Mouse (Mus musculus) heart, embryonic 16.5 days (tissue): ENCODE results near the gene Cep41. TPM values are rescaled to one million over a fixed set of nuclear protein-coding genes. Genes with fewer than 3 reads are reported as not detected.

Source experiments
- ATAC-seq: fragments of 200-750 bp; cut with Nextera tagmentation; replicated peaks from 2 replicates; pipeline ENCODE4 v1.8.0; 2017; ENCODE audit warnings: moderate number of reproducible peaks; ENCODE audit not compliant: insufficient read depth, low FRiP score; ENCODE audit errors: extremely low read depth
- H3K27ac ChIP-seq: fragments of 300-500 bp; sonication (generic); 2 replicates; pipeline ENCODE4 v1.5.1; 2014; ENCODE audit warnings: mild to moderate bottlenecking, low read length, control low read depth, moderate library complexity
- H3K27me3 ChIP-seq: fragments of 300-500 bp; sonication (generic); 2 replicates; pipeline ENCODE4 v1.6.1; 2014; ENCODE audit warnings: low read length, mixed read lengths; ENCODE audit not compliant: control insufficient read depth, insufficient read depth
- H3K36me3 ChIP-seq: fragments of 300-500 bp; sonication (generic); 2 replicates; pipeline ENCODE4 v1.6.1; 2014; ENCODE audit not compliant: control insufficient read depth, insufficient read depth
- H3K4me1 ChIP-seq: fragments of 300-500 bp; sonication (generic); 2 replicates; pipeline ENCODE4 v1.6.1; 2014; ENCODE audit warnings: low read length, mixed read lengths; ENCODE audit not compliant: control insufficient read depth, insufficient read depth
- H3K4me2 ChIP-seq: fragments of 300-500 bp; sonication (generic); 2 replicates; pipeline ENCODE4 v1.6.1; 2014; ENCODE audit warnings: low read depth, mild to moderate bottlenecking, control low read depth, low read length
- H3K4me3 ChIP-seq: fragments of 300-500 bp; sonication (generic); 2 replicates; pipeline ENCODE4 v1.5.1; 2014; ENCODE audit warnings: mild to moderate bottlenecking, control low read depth, low read length
- H3K9ac ChIP-seq: fragments of 300-500 bp; sonication (generic); 2 replicates; pipeline ENCODE4 v1.6.1; 2014; ENCODE audit warnings: low read length, control low read depth
- H3K9me3 ChIP-seq: fragments of 300-500 bp; sonication (generic); replicated peaks from 2 replicates; pipeline ENCODE4 v1.6.1; 2016; ENCODE audit warnings: low read length; ENCODE audit not compliant: control insufficient read depth
- WGBS: fragments of 180-500 bp; shearing (Covaris S2); extraction: QIAGEN DNeasy Blood & Tissue Kit; methylation state at CpG from one replicate; pipeline ENCODE4 v1.1.7; 2014; 5-methylcytosine and 5-hydroxymethylcytosine counted together
- microRNA counts: library from miRNA; unstranded; fragments of <30 nt; microRNA quantifications from one replicate; lab custom pipeline; 2016
- microRNA-seq: library from miRNA; unstranded; fragments of <30 nt; microRNA quantifications from one replicate; pipeline ENCODE4, GENCODE M21; 2017
- polyA plus RNA-seq: library from polyadenylated mRNA; unstranded; fragments of >200 nt; fragmentation: Nextera tagmentation; extraction: Ambion mirVana; gene quantifications from 2 replicates; pipeline ENCODE4 v1.2.1, GENCODE M21; 2015

Cep41 gene
- polyA plus RNA-seq, 1 experiment from 2014 or later, result 10.5 TPM

- no peak overlapping the region for H3K9ac ChIP-seq
- no peaks in the 10 kb centered on the region for H3K36me3 ChIP-seq
- no peaks in the 10 kb centered on the region for H3K27me3 ChIP-seq
- H3K27ac ChIP-seq, result no peak overlapping the region
- no peak overlapping the region for H3K4me3 ChIP-seq
- ATAC-seq, result no peak
- H3K9me3 ChIP-seq, result no peaks in the 10 kb centered on the region
- H3K4me1 ChIP-seq, result no peaks in the 10 kb centered on the region
- H3K4me2 ChIP-seq, result no peak overlapping the region
- 72% methylated on average over 5 of the region's 5 CpGs for WGBS
These were observed 87.9 kb downstream of the Cep41 start for GRCm38 (mm10) chr6:30605672-30606071.

DNA sequence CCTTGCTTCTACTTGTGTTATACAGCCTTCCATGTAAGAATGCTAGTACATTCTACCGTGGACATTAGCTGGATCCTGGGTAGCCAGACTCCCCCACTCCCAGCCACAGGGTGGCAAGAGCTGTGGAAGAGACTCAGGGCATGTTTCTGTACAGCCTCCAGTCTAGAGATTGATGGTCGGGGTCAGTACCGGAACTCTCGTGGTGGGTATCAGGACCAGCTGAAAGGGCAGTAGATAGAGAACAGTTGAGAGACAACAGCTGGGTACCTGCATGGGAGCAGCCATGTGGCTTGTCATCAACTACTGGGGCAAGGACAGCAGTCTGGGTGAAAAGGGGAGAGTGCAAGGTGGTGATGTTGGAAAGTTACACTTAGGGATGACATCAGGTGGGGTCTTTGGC, 88.4 kb downstream of the Cep41 start:
- ATAC-seq, result no peak
- H3K9ac ChIP-seq, result no peak overlapping the region
- no peaks in the 10 kb centered on the region for H3K4me1 ChIP-seq
- H3K27ac ChIP-seq, result no peak overlapping the region
- no peaks in the 10 kb centered on the region for H3K9me3 ChIP-seq
- H3K4me3 ChIP-seq, result no peak overlapping the region
- 85% methylated on average over 4 of the region's 4 CpGs for WGBS
- H3K27me3 ChIP-seq, result no peaks in the 10 kb centered on the region
- H3K36me3 ChIP-seq, result no peaks in the 10 kb centered on the region
- no peak overlapping the region for H3K4me2 ChIP-seq

DNA sequence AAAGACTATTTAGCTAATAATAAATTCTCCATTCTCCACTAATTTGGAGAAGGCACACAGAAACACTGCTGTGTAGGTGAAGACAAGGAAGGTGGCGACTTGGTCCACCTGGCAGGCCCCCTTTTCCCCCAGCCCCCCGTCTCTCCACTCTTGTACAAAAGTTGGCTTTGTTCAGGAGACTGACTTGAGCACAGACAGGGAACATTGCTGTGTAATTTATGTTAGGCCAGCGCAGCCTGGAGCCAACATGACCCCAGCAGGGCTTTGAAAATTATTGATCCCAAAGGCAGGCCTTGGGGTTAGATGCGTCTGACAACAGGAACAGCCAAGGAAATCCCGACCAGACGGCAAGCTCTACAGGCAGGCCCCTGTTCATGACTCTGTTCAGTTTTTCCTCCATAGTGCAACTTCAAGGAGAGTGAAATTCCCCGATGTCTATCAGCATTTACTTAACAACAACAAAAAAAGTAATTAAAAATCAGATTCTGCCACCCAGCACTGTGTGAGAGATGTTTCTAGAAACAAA, 89.1 kb downstream of the Cep41 start:
- H3K4me1 ChIP-seq, result no peaks in the 10 kb centered on the region
- H3K27ac ChIP-seq, result no peak overlapping the region
- ATAC-seq, result no peak
- H3K36me3 ChIP-seq, result no peaks in the 10 kb centered on the region
- H3K9me3 ChIP-seq, result no peaks in the 10 kb centered on the region
- no peak overlapping the region for H3K9ac ChIP-seq
- H3K4me2 ChIP-seq, result no peak overlapping the region
- H3K27me3 ChIP-seq, result no peaks in the 10 kb centered on the region
- H3K4me3 ChIP-seq, result no peak overlapping the region
- WGBS, result 86% methylated on average over 7 of the region's 7 CpGs

MicroRNAs within 50 kb of the gene (microRNA counts, 519-probe panel; counts per million panel counts)
- microRNA mmu-miR-335-3p (lab: Ali Mortazavi, UCI) (3,086 counts per million, percentile 81 among the panel's probes with 10 or more counts), microRNA mmu-miR-335-5p (lab: Ali Mortazavi, UCI) (4,479 counts per million, percentile 98 among the panel's probes with 10 or more counts)

Small RNAs within 50 kb of the gene (microRNA-seq; reads per million reads assigned to microRNA genes)
- 90,869 reads per million, percentile 100 among the genes with 10 or more reads in this experiment for gene Mir335

Other genes starting within 250 kb of the Cep41 start
- gene Tmem209, start 184.0 kb downstream of the Cep41 start, polyA plus RNA-seq, result 21.7 and 27.6 TPM in 2 replicates
- 0.12 TPM in 1 of 2 replicates, not detected in the other for gene Ssmem1, start 183.9 kb downstream of the Cep41 start, polyA plus RNA-seq
- 2.5 and 2.7 TPM in 2 replicates for gene Cpa2, start 152.2 kb downstream of the Cep41 start, polyA plus RNA-seq
- gene Cpa4, start 125.4 kb downstream of the Cep41 start, polyA plus RNA-seq, result 1.3 and 1.7 TPM in 2 replicates
- 0.55 and 0.59 TPM in 2 replicates for gene Cpa5, start 82.7 kb downstream of the Cep41 start, polyA plus RNA-seq
- gene Cpa1, start 54.5 kb downstream of the Cep41 start, polyA plus RNA-seq, result 6.5 and 7.2 TPM in 2 replicates
- gene Mest, start 29.8 kb upstream of the Cep41 start, polyA plus RNA-seq, result 1,693 and 1,886 TPM in 2 replicates
- 18.9 and 20.9 TPM in 2 replicates for gene Copg2, start 203.0 kb upstream of the Cep41 start, polyA plus RNA-seq
- 0.12 TPM in 2 replicates for gene Tsga13, start 221.8 kb upstream of the Cep41 start, polyA plus RNA-seq